Mouse (Mus musculus) adrenal gland, adult 8-10 months (tissue): ENCODE data around the gene Retreg3. TPM values are rescaled to one million over a fixed set of nuclear protein-coding genes. Genes with fewer than 3 reads are reported as not detected.

Source experiments
- DNase-seq: peaks from one replicate; pipeline ENCODE4 v3.0.0; 2022
- microRNA-seq, 2 experiments: library from miRNA; unstranded; fragments of <30 nt; microRNA quantifications; one replicate each; pipeline ENCODE4 v1.2.0; 2022
- total RNA-seq, 4 experiments: library from RNA; stranded (reverse); gene quantifications; 2 replicates each; pipeline ENCODE4 v1.2.4; 2022

The Retreg3 gene
- total RNA-seq, 4 experiments from 2014 or later = 48.0 to 56.4 (median 50.8) TPM

- no peak for DNase-seq
Observed at GRCm38 (mm10) chr11:101051617-101052016, 68.1 kb downstream of the Retreg3 start.

DNA sequence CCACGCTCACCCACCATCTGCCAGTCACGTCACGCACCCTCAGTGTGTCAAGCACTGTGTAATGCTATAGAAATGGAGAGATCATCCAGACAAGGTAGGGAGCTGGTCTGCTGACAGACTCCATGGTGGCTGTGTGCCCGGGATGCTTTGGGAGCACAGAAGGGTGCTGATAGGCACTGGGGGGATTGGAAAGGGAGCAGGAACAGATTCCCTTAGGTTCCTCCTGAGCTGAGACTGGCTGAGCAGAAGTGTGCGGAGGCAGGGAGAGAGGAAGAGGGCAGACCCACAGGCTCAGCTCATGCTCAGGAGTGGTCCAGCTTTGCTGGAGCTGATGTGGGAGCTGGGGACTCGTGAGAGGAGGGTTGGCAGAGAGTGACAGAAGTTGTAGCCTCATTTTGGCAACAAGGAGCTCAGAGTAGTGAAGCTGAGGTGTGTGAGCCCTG lies 68.6 kb downstream of the Retreg3 start:
- DNase-seq = no peak

GRCm38 (mm10) chr11:101050359-101050758 lies 69.3 kb downstream of the Retreg3 start:
- DNase-seq = no peak

DNA sequence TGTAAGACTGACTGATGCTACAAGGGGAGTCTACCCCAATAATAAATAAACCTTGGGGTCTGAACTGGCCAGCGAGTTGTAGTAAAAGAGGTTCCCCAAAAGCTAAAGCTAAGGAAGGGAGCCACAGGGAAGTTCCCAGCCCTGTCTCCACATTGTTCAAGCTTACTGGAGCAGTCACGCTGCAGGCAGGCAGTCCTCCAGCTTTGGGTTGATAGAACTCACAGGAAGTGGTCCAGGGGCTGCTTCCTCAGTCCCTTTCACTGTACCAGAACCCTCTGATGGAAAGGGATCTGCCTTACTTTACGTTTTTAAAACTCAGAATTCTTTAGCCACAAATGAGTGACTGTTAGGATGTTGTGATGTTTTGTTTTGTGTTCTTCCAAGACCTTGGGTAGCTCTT lies 72.2 kb downstream of the Retreg3 start:
- no peak for DNase-seq

- no peak for DNase-seq
Observed at GRCm38 (mm10) chr11:101046440-101046839, 73.3 kb downstream of the Retreg3 start.

Small RNA genes lying within 50 kb of the gene (microRNA-seq; reads per million reads assigned to microRNA genes)
- 0 reads per million in 2 experiments for gene Gm27626

Other genes with a start within 250 kb of the Retreg3 start
- gene Stat3, start 180.4 kb downstream of the Retreg3 start, total RNA-seq = 100 to 1,000 TPM in 1 of 4 experiments, 10 to 100 TPM in 3; 84.0 to 116 (median 95.7) TPM
- 100 to 1,000 TPM; 321 to 363 (median 344) TPM for gene Cavin1, start 149.0 kb downstream of the Retreg3 start, total RNA-seq
- gene Atp6v0a1, start 110.4 kb downstream of the Retreg3 start, total RNA-seq = 100 to 1,000 TPM; 155 to 222 (median 186) TPM
- gene Naglu, start 49.9 kb downstream of the Retreg3 start, total RNA-seq = 10 to 100 TPM; 45.3 to 51.8 (median 49.6) TPM
- gene Hsd17b1, start 41.5 kb downstream of the Retreg3 start, total RNA-seq = 1 to 10 TPM; 1.7 to 2.4 (median 2.0) TPM
- gene Coasy, start 37.3 kb downstream of the Retreg3 start, total RNA-seq = 100 to 1,000 TPM in 2 of 4 experiments, 10 to 100 TPM in 2; 70.8 to 104 (median 89.9) TPM
- gene Mlx, start 32.6 kb downstream of the Retreg3 start, total RNA-seq = 10 to 100 TPM; 38.1 to 69.0 (median 47.6) TPM
- 1 to 10 TPM; 3.6 to 5.9 (median 4.2) TPM for gene Psmc3ip, start 24.5 kb downstream of the Retreg3 start, total RNA-seq
- 10 to 100 TPM; 34.2 to 43.3 (median 36.8) TPM for gene Tubg1, start within 50 bp of the Retreg3 start, total RNA-seq
- gene Tubg2, start 36.0 kb upstream of the Retreg3 start, total RNA-seq = 10 to 100 TPM in 2 of 4 experiments, 1 to 10 TPM in 2; 6.1 to 11.1 (median 9.9) TPM
- 1 to 10 TPM; 5.7 to 7.4 (median 6.4) TPM for gene Cntnap1, start 50.6 kb upstream of the Retreg3 start, total RNA-seq
- gene Plekhh3, start 51.5 kb upstream of the Retreg3 start, total RNA-seq = 10 to 100 TPM; 26.9 to 44.3 (median 30.4) TPM
- gene Ccr10, start 55.5 kb upstream of the Retreg3 start, total RNA-seq = under 1 TPM; 0.15 to 0.70 (median 0.36) TPM
- 10 to 100 TPM; 39.9 to 59.3 (median 47.7) TPM for gene Ezh1, start 106.6 kb upstream of the Retreg3 start, total RNA-seq
- gene Ramp2, start 126.1 kb upstream of the Retreg3 start, total RNA-seq = 10 to 100 TPM; 26.3 to 56.5 (median 40.7) TPM
- gene Vps25, start 133.8 kb upstream of the Retreg3 start, total RNA-seq = 100 to 1,000 TPM; 109 to 120 (median 113) TPM
- 1 to 10 TPM; 2.8 to 6.7 (median 4.9) TPM for gene Wnk4, start 140.7 kb upstream of the Retreg3 start, total RNA-seq
- gene Cntd1, start 159.1 kb upstream of the Retreg3 start, total RNA-seq = under 1 TPM; 0.40 to 0.62 (median 0.57) TPM
- 10 to 100 TPM; 67.9 to 76.1 (median 74.4) TPM for gene Coa3, start 159.2 kb upstream of the Retreg3 start, total RNA-seq
- 100 to 1,000 TPM; 161 to 204 (median 178) TPM for gene Becn1, start 182.4 kb upstream of the Retreg3 start, total RNA-seq
- 100 to 1,000 TPM; 120 to 143 (median 125) TPM for gene Psme3, start 196.3 kb upstream of the Retreg3 start, total RNA-seq
- 1 to 10 TPM; 4.9 to 10.0 (median 6.8) TPM for gene Aoc2, start 205.2 kb upstream of the Retreg3 start, total RNA-seq
- gene Aoc3, start 210.7 kb upstream of the Retreg3 start, total RNA-seq = 100 to 1,000 TPM in 1 of 4 experiments, 10 to 100 TPM in 3; 22.9 to 107 (median 42.7) TPM
- 1 to 10 TPM; 2.7 to 5.1 (median 4.6) TPM for gene G6pc, start 247.7 kb upstream of the Retreg3 start, total RNA-seq